Mouse (Mus musculus): Measurements from ENCODE around the gene D8Ertd738e.

D8Ertd738e gene

GRCm38 (mm10) chr8:84236410-84236997 lies 13.0 kb downstream of the D8Ertd738e start:
- DNase-seq (ENCODE audit: low spot score), result no peak

GRCm38 (mm10) chr8:84235746-84236409 lies 13.6 kb downstream of the D8Ertd738e start:
- no peak for DNase-seq (ENCODE audit: low spot score)

- no peak for DNase-seq (ENCODE audit: low spot score)
These were observed 16.5 kb downstream of the D8Ertd738e start for GRCm38 (mm10) chr8:84233055-84233454.

GRCm38 (mm10) chr8:84230735-84231134 lies 18.8 kb downstream of the D8Ertd738e start:
- no peak for DNase-seq (ENCODE audit: low spot score)

GRCm38 (mm10) chr8:84223322-84224029 lies 26.0 kb downstream of the D8Ertd738e start:
- DNase-seq (ENCODE audit: low spot score), result no peak

- no peak for DNase-seq (ENCODE audit: low spot score)
These were observed 26.9 kb downstream of the D8Ertd738e start for GRCm38 (mm10) chr8:84222566-84223165.

- DNase-seq (ENCODE audit: low spot score), result no peak
These were observed 29.4 kb downstream of the D8Ertd738e start for GRCm38 (mm10) chr8:84220105-84220504.

GRCm38 (mm10) chr8:84218143-84218542 lies 31.4 kb downstream of the D8Ertd738e start:
- DNase-seq (ENCODE audit: low spot score), result no peak

GRCm38 (mm10) chr8:84217206-84217605 lies 32.3 kb downstream of the D8Ertd738e start:
- no peak for DNase-seq (ENCODE audit: low spot score)

- no peak for DNase-seq (ENCODE audit: low spot score)
These were observed 36.2 kb downstream of the D8Ertd738e start for GRCm38 (mm10) chr8:84213277-84213676.

- DNase-seq (ENCODE audit: low spot score), result no peak
These were observed 37.5 kb downstream of the D8Ertd738e start for GRCm38 (mm10) chr8:84211881-84212563.

- DNase-seq (ENCODE audit: low spot score), result no peak
These were observed 38.3 kb downstream of the D8Ertd738e start for GRCm38 (mm10) chr8:84211202-84211601.

GRCm38 (mm10) chr8:84210167-84210791 lies 39.2 kb downstream of the D8Ertd738e start:
- no peak for DNase-seq (ENCODE audit: low spot score)

GRCm38 (mm10) chr8:84208381-84209380 lies 40.8 kb downstream of the D8Ertd738e start:
- DNase-seq (ENCODE audit: low spot score), result no peak

- DNase-seq (ENCODE audit: low spot score), result no peak
These were observed 41.7 kb downstream of the D8Ertd738e start for GRCm38 (mm10) chr8:84207811-84208210.

- DNase-seq (ENCODE audit: low spot score), result no peak
These were observed 42.9 kb downstream of the D8Ertd738e start for GRCm38 (mm10) chr8:84206666-84207065.

- DNase-seq (ENCODE audit: low spot score), result no peak
These were observed 44.4 kb downstream of the D8Ertd738e start for GRCm38 (mm10) chr8:84205073-84205472.

- no peak for DNase-seq (ENCODE audit: low spot score)
These were observed 45.3 kb downstream of the D8Ertd738e start for GRCm38 (mm10) chr8:84203975-84204772.

Measured in urinary bladder, postnatal 10 days (tissue).